Mouse (Mus musculus): ENCODE results near the gene Hdlbp.

DNA sequence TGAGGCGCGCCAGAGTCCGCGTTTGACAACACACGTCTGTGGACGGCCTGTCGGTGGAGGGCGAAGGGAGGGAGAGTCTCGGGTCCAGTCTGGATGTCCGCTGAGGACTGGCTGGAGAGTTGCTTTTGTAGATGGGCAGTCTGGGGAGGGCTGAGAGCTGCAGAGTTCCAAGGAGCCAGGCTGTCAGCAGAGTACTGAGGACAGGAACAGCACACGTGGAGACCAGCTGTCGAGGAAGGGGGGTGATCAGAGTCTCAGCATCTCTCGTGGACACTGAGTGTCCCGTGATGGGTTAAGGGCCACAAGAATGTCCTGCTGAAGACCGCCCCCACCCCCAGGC lies 33.7 kb upstream of the Hdlbp start:
- TF ChIP-seq GATA1 (IDR thresholded peaks at IDR 0.05; ENCODE audit: borderline replicate concordance, low read length) (no peak), FLI1 (IDR thresholded peaks at IDR 0.05; ENCODE audit: low read length) (no peak)

Data from megakaryocyte, embryonic 14.5 days (primary cell).